Mouse (Mus musculus): ENCODE data around the gene Srgap2. TPM values are rescaled to one million over a fixed set of nuclear protein-coding genes. Genes with fewer than 3 reads are reported as not detected.

Srgap2 gene
- polyA plus RNA-seq, 1 experiment from 2014 or later: 13.5 TPM

DNA sequence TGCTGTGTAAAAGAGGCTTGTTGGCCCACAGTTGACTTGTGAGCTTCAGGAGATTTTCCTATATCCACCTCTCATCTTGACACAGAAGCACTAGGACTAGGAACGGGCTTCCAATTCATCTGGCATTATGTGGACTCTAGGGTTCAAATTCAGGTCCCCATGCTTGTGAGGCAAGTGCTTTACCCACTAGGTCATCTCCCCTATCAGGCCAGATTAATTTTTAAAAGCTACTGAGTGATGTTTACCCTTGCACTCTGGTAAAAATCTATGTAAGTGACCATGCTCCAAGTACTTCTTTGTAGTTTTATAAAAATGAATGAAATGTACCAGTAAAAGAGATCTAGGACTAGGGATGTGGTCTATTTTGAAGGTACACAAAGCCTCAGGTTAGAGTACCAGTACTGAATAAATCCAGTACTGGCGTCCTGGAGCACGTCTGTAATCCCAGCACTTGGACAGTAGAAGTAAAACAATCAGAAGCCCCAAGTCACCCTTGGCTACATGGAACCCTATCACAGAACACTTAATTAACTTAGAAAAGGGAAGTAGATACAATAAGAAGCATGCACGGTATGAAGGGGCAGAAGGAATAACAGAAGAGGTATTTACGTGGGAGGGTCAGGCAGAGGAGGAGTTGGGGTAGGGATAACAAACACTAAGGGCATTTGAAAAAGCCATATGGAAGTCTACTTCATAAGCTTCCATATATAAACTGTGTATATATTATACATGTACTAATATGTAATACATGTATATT lies 40.9 kb downstream of the Srgap2 start:
- Histone ChIP-seq H3K27me3 (replicated peaks) (no peaks in the 10 kb centered on the region), H3K4me3 (no peak overlapping the region), H3K4me2 (replicated peaks) (no peak overlapping the region), H3K27ac (no peak overlapping the region), H3K36me3 (no peaks in the 10 kb centered on the region), H3K9me3 (no peaks in the 10 kb centered on the region), H3K4me1 (no peaks in the 10 kb centered on the region), H3K9ac (no peak overlapping the region)
- WGBS: 80% methylated on average over 5 of the region's 5 CpGs
- ATAC-seq (ENCODE audit: low FRiP score, low read depth): no peak

DNA sequence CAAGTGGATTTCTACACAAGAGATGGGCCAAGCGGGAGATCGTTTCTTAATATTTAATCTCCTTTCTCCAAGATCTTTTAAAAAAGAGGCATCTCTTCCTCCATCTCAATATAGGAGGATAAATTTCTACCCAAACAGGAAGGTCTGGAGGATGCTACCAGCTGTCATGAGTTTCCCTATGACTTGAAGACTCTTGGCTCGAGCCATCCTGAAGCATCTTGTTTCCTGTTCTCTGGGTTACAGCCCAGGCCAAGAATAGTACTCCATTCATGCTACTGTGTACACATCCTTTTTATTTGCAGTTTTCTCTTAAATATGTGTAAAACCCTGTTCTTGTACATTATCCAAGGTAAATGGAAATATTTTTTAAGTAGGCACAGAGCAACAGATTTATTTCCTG lies 44.9 kb downstream of the Srgap2 start:
- H3K4me1 ChIP-seq: no peaks in the 10 kb centered on the region
- no peaks in the 10 kb centered on the region for H3K36me3 ChIP-seq
- H3K27me3 ChIP-seq (replicated peaks): no peaks in the 10 kb centered on the region
- H3K4me2 ChIP-seq (replicated peaks): no peak overlapping the region
- no peak overlapping the region for H3K27ac ChIP-seq
- no peaks in the 10 kb centered on the region for H3K9me3 ChIP-seq
- 92% methylated on average over 3 of the region's 3 CpGs for WGBS
- H3K9ac ChIP-seq: no peak overlapping the region
- ATAC-seq (ENCODE audit: low FRiP score, low read depth): no peak
- H3K4me3 ChIP-seq: no peak overlapping the region

DNA sequence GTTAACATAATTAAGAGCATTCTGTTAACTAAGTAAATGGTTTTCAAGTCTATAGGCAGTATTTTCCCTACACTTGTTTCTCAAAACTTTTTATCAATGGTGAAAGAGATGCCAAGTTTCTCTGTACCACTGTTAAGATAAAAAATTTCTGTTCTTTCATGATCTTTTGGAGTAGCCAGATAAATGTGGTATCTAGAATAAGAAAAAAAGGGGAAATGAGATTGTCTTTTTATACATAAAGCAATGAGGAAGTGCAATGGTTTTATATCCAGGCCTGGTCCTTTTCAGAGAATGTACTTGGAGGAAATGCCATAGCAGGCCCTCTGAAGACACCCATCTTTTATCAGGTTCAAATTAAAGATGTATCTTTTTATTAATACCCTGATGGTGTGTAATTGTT lies 45.8 kb downstream of the Srgap2 start:
- Histone ChIP-seq H3K27me3 (replicated peaks) (no peaks in the 10 kb centered on the region), H3K9me3 (no peaks in the 10 kb centered on the region), H3K27ac (no peak overlapping the region), H3K36me3 (no peaks in the 10 kb centered on the region), H3K4me1 (no peaks in the 10 kb centered on the region), H3K9ac (no peak overlapping the region), H3K4me3 (no peak overlapping the region), H3K4me2 (replicated peaks) (no peak overlapping the region)
- ATAC-seq (ENCODE audit: low FRiP score, low read depth): no peak

DNA sequence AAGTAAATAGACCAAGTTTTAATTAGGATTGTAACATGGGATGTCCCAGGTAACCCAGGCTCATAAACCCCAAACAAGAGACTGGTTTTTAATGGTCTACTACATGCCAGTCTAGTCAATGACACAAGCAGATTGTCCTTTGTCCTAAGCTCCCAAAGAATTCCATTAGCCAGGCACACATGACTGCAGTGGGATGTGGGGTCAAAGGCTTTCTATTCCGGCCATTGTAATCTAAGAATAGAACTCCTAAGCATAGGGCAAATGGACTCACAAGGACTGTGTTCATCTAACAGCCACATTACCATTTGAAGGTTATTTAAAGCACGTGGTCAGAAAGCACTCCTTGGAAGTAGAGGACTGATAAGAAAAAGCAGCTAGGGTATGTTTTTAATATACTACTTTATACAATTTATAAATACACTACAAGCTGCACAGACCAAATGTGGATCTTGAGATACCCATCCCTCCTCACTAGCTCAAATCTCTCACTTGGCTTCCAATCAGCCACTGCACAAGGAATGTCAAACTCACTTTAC lies 48.3 kb downstream of the Srgap2 start:
- no peaks in the 10 kb centered on the region for H3K4me1 ChIP-seq
- H3K4me2 ChIP-seq (replicated peaks): no peak overlapping the region
- H3K27ac ChIP-seq: no peak overlapping the region
- no peaks in the 10 kb centered on the region for H3K36me3 ChIP-seq
- H3K4me3 ChIP-seq: no peak overlapping the region
- no peak overlapping the region for H3K9ac ChIP-seq
- H3K9me3 ChIP-seq: no peaks in the 10 kb centered on the region
- ATAC-seq (ENCODE audit: low FRiP score, low read depth): no peak
- 19% methylated on average over 2 of the region's 2 CpGs for WGBS
- no peaks in the 10 kb centered on the region for H3K27me3 ChIP-seq (replicated peaks)

DNA sequence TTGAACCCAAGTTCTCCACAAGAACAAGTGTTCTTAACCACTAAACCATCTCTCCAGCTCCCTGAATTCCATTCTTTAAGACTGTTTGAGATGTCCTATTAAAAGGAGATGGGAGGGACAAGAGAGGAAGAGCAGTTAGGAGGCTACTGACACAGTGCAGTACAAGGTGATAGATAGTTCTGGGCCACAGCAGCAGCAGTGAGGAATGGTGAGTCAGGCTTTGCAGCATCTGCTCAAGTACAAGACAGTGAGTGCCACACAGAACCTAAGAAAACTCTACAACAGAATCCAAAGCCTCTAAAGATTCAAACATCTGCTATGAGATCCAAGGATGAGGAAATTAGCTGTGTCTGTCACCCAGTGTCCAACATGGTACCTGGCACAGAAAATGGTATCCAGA lies 51.8 kb downstream of the Srgap2 start:
- no peaks in the 10 kb centered on the region for H3K4me1 ChIP-seq
- no peak overlapping the region for H3K4me3 ChIP-seq
- H3K36me3 ChIP-seq: no peaks in the 10 kb centered on the region
- H3K27ac ChIP-seq: no peak overlapping the region
- no peaks in the 10 kb centered on the region for H3K9me3 ChIP-seq
- H3K27me3 ChIP-seq (replicated peaks): no peaks in the 10 kb centered on the region
- H3K9ac ChIP-seq: no peak overlapping the region
- no peak overlapping the region for H3K4me2 ChIP-seq (replicated peaks)
- ATAC-seq (ENCODE audit: low FRiP score, low read depth): no peak

DNA sequence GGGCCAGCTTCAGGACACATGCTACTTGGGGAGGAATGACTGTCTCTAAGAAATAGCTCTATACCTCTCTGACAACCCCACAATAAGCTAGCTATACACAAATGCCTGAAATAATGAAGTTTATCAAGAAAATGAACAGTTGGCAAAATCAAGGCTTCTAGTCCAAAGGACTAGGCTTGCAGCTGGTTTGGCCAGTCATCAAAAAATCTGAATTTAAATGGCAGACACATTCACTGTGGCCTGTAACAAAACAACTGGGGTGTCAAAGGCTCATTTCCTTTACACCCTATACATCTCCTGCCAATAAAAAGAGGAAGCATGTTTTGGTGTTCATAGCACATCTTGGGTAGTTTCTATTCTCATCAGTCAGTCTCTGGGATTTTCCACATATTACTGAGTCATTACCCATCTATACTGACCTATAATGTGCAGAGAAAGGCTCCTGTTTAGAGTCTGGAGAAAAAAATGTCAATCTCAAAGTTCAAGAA lies 53.5 kb downstream of the Srgap2 start:
- no peak for ATAC-seq (ENCODE audit: low FRiP score, low read depth)

DNA sequence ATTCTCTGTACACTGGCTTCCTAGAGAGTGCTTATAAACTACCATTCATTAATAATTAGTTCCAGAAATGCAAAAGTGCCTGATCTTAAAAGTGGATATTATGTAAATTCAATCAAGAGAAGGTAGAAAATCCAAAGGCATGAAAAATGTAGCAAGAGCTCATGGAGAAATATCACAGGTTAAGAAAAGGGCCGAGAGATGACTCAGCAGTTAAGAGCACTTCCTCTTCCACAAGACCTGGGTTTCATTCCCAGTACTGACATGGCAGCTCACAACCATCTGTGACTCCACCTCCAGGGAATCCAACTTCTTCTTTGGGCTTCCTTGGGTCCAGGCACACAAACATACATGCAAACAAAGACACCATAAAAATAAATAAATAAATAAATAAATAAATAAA lies 56.6 kb downstream of the Srgap2 start:
- H3K9me3 ChIP-seq: no peaks in the 10 kb centered on the region
- WGBS: 88% methylated on average over 1 of the region's 1 CpGs
- H3K27ac ChIP-seq: no peak overlapping the region
- H3K4me1 ChIP-seq: no peaks in the 10 kb centered on the region
- ATAC-seq (ENCODE audit: low FRiP score, low read depth): no peak
- H3K36me3 ChIP-seq: no peaks in the 10 kb centered on the region
- H3K9ac ChIP-seq: no peak overlapping the region
- H3K4me3 ChIP-seq: no peak overlapping the region
- H3K4me2 ChIP-seq (replicated peaks): no peak overlapping the region
- no peaks in the 10 kb centered on the region for H3K27me3 ChIP-seq (replicated peaks)

More for the DNA sequence above, 53.5 kb downstream of the Srgap2 start:
- H3K27ac ChIP-seq: no peak overlapping the region
- H3K4me3 ChIP-seq: no peak overlapping the region
- no peaks in the 10 kb centered on the region for H3K27me3 ChIP-seq (replicated peaks)
- no peaks in the 10 kb centered on the region for H3K36me3 ChIP-seq
- H3K9me3 ChIP-seq: no peaks in the 10 kb centered on the region
- no peak overlapping the region for H3K9ac ChIP-seq
- no peak overlapping the region for H3K4me2 ChIP-seq (replicated peaks)
- no peaks in the 10 kb centered on the region for H3K4me1 ChIP-seq

DNA sequence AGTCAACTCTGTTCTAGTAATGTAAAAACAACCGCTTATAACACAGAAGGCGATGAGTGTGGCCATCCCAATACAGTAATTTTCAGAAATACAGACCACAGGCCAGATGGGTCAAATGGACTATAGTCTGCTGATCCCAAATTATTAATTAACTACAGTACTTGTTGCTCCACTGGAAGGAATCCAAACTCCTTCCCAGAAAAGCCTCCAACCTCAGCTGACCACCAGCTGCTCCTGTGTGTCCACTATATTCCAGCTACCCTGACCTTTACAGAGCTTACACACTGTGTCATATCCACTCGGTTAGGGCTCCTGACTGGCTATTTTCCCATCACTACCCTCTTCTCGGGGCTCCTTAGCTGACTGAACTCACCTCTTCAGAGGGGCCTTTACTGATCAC lies 61.3 kb downstream of the Srgap2 start:
- Histone ChIP-seq H3K27me3 (replicated peaks) (no peaks in the 10 kb centered on the region), H3K27ac (no peak overlapping the region), H3K4me1 (no peaks in the 10 kb centered on the region; the same call in 1 of the 2 replicates), H3K36me3 (no peaks in the 10 kb centered on the region), H3K4me2 (replicated peaks) (no peak overlapping the region), H3K9me3 (no peaks in the 10 kb centered on the region), H3K9ac (no peak overlapping the region), H3K4me3 (no peak overlapping the region)
- ATAC-seq (ENCODE audit: low FRiP score, low read depth): no peak
- WGBS: 94% methylated on average over 4 of the region's 4 CpGs

DNA sequence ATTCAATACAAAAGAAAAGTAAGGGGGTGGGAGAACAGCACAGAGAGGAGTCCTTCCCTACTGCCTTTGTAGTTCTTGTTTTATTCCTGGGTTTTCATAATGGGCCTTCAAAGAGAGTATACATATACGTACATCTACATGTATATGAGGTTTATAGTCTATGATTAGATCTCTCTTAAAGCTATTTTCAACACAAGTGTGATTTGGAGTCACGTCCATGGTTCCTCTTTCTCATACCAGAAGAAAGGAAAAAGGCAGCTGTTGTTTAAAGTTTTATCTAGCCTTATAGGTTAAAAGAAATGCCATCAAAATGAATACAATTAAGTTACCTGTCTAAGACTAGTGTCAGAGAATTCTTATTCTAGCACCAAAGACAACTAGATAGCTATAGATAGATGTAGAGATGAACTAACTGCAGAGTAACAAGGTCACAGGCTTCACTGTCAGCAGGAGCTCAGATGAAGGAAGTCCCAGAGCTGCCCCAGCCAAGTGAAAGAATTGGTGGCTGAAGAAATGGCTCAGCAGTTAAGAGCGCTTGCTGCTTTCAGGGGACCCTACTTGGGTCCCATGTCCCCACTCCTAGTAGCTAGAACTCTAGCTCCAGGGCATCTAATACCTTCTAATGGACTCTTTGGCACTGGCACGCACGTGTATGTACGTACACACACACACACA lies 63.1 kb downstream of the Srgap2 start:
- Histone ChIP-seq H3K9me3 (no peaks in the 10 kb centered on the region), H3K4me2 (replicated peaks) (no peak overlapping the region), H3K9ac (no peak overlapping the region), H3K27me3 (replicated peaks) (no peaks in the 10 kb centered on the region), H3K4me3 (no peak overlapping the region), H3K4me1 (no peaks in the 10 kb centered on the region; the same call in 1 of the 2 replicates), H3K27ac (no peak overlapping the region), H3K36me3 (no peaks in the 10 kb centered on the region)
- no peak for ATAC-seq (ENCODE audit: low FRiP score, low read depth)
- 83% methylated on average over 6 of the region's 6 CpGs for WGBS

DNA sequence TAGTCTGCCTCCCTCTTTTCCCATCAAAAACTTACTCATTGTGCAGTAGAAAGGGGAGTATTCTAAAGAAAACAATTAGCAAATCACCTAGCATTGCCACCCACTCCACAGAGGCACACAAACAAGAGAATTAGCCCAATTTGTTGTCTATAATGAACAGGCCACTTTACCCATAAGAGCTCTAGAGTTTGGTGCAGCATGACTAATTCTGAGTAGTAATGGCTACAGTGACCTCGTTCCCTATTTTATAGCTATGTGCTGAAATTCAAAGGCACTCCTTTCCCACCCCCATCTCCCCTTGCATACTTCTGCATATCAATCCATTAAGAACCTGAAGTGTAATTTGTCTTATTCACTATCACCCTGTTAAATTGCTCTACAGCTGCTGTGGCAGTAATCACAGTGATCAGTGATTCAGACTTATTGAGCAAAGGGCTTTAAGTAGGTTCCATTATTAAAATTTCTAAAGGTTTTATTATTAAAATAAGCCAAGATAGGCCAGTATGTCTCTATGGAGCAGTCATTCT lies 64.5 kb downstream of the Srgap2 start:
- H3K27ac ChIP-seq: no peak overlapping the region

DNA sequence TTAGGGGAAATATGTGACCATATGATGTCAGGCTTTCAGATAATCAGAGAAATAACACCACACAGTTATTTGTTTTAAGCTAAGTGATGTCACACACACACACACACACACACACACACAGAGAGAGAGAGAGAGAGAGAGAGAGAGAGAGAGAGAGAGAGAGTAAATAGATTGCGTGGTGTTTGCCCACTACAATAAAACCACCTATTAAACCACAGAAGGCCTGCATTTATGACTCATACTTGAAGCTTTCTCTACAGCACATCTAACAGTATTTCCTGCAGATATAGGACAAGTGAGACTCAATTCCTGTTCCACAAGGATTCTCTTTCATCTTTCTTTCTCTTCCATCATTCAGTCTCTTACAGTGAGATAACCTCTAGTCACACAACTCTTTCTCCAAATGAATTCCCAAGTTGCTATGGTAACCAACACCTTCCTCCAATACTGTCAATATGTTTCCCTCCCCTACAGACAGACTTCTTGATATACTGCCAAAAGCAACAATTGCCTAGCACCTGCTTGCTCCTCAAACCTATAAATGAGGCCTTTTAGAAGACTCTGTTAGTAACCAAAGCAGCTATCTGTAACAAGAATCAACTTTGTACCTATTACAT lies 66.1 kb downstream of the Srgap2 start:
- no peaks in the 10 kb centered on the region for H3K9me3 ChIP-seq
- H3K36me3 ChIP-seq: no peaks in the 10 kb centered on the region
- no peak overlapping the region for H3K4me2 ChIP-seq (replicated peaks)
- H3K27ac ChIP-seq: no peak overlapping the region
- ATAC-seq (ENCODE audit: low FRiP score, low read depth): no peak
- H3K9ac ChIP-seq: no peak overlapping the region
- no peaks in the 10 kb centered on the region; the same call in 1 of the 2 replicates for H3K4me1 ChIP-seq
- WGBS: 85% methylated on average over 1 of the region's 1 CpGs
- no peaks in the 10 kb centered on the region for H3K27me3 ChIP-seq (replicated peaks)
- no peak overlapping the region for H3K4me3 ChIP-seq

More for the DNA sequence above, 64.5 kb downstream of the Srgap2 start:
- H3K4me1 ChIP-seq: no peaks in the 10 kb centered on the region; the same call in 1 of the 2 replicates
- H3K36me3 ChIP-seq: no peaks in the 10 kb centered on the region
- no peak overlapping the region for H3K4me3 ChIP-seq
- H3K9me3 ChIP-seq: no peaks in the 10 kb centered on the region
- H3K4me2 ChIP-seq (replicated peaks): no peak overlapping the region
- no peak overlapping the region for H3K9ac ChIP-seq
- WGBS: 7% methylated on average over 1 of the region's 1 CpGs
- no peak for ATAC-seq (ENCODE audit: low FRiP score, low read depth)
- no peaks in the 10 kb centered on the region for H3K27me3 ChIP-seq (replicated peaks)

DNA sequence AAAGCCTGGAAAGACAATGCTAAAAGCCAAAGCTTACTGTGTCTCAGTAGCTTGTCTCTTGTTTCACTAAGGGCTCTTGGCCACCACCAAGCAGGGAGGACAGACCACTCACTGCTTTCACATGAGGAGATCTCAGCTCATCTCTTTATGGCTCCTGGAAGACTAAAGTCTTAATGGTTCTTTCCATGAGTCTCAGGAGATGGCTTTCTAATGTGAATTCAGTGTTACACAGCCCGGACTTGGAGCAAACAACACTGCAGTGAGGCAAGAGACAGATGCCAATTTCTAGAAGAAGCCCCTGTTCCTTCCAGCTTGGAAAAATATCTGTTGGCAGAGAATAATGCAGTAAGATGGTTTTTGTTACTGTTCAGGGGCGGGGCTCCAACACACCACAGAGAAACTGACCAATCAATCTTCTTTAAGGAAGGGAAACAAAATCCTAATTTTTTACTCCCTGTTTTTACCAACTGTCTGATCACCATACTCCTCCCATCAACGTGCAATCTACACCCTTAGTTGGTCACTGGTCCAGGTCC lies 71.7 kb downstream of the Srgap2 start:
- 82% methylated on average over 3 of the region's 3 CpGs for WGBS
- Histone ChIP-seq H3K36me3 (no peaks in the 10 kb centered on the region), H3K9ac (no peak overlapping the region), H3K4me2 (replicated peaks) (no peak overlapping the region), H3K27ac (no peak overlapping the region), H3K4me1 (peaks cover 6% of the 10 kb centered on the region; the same call in 1 of the 2 replicates), H3K4me3 (no peak overlapping the region), H3K9me3 (no peaks in the 10 kb centered on the region), H3K27me3 (replicated peaks) (no peaks in the 10 kb centered on the region)
- ATAC-seq (ENCODE audit: low FRiP score, low read depth): no peak

Measured in neural tube, embryonic 12.5 days (tissue).